ENCODE assay signal across 8 mouse cellular contexts in the genomic region with DNA sequence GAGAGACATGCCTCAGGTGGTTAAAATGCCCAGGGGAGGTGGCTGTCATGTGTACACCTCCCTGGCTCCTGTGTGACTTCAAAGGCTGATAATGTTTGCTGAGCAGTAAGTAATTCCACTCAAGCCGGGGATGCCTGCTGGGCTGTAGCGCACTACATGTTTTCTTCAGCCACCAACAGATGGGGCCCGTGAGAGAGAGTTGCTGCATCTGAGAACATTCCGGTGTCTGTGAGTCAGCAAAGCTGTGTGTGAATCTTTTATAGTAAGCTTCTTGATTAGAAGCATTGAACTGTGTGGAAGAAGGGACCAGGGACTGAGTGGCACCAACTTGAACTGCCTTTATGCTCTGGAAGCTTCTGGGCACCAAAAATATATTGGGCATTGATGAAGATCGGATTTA. TPM values are rescaled to one million over a fixed set of nuclear protein-coding genes. Genes with fewer than 3 reads are reported as not detected.
DNase-seq lines count a peak whose midpoint lies in the region; ATAC-seq lines count a peak whose summit lies in the region.

No protein-coding gene starts in this region.

- peak; percentile 69 for DNase-seq in adrenal gland, adult 18-20 months (ENCODE audit: low spot score in 2 of 2)
- peak; percentile 84 for DNase-seq in embryo, embryonic 10.5 days (ENCODE audit: low spot score)
- DNase-seq in gastrocnemius, postnatal 25 days: peak; percentile 78
- peak; percentile 55 to 78 for DNase-seq in left cerebral cortex, adult 8-10 months (ENCODE audit: low spot score in 2 of 2)
- DNase-seq in right cerebral cortex, postnatal 10 days (ENCODE audit: low spot score in 2 of 2): peak; percentile 89 to 91
- DNase-seq in urinary bladder, postnatal 10 days (ENCODE audit: low spot score): peak; percentile 22

- ATAC-seq in inflammation-experienced regulatory T-cells, adult 6 months: peak; percentile 88
- ATAC-seq in megakaryocyte progenitor cell, adult 5-6 weeks (replicated peaks; ENCODE audit: poor library complexity): peak; percentile 76

RNA-seq across cellular contexts. Expression of a gene that starts 42.0 kb away (rescaled TPM):
- total RNA-seq in adrenal gland, adult 18-20 months (2021): 10 to 100 TPM; 20.0 to 33.7 TPM
- 1 to 10 TPM; 5.8 to 6.2 TPM for total RNA-seq in gastrocnemius, postnatal 25 days (2021)
- 1 to 10 TPM; 5.0 to 6.7 (median 5.2) TPM for polyA plus RNA-seq in inflammation-experienced regulatory T-cells, adult 6 months (2017; shearing (Covaris generic))
- total RNA-seq in left cerebral cortex, adult 8-10 months (2022): 10 to 100 TPM; 11.9 to 13.6 (median 13.3) TPM
- 18.2 and 19.6 TPM in 2 replicates for total RNA-seq in megakaryocyte progenitor cell, adult 5-6 weeks (2015)
- 22.1 and 24.2 TPM in 2 replicates for total RNA-seq in megakaryocyte progenitor cell, adult 5-6 weeks (2017)

Comparison
In these comparisons a context has a peak if more than half of its experiments do, and no peak if none do; other contexts are left out.
1. Peak in every context shown above with its lines: DNase-seq and ATAC-seq.
2. DNase-seq: peak in every context shown above with its lines; median percentile 90 in right cerebral cortex, postnatal 10 days; 84 in embryo, embryonic 10.5 days; 78 in gastrocnemius, postnatal 25 days; 69 in adrenal gland, adult 18-20 months; 66 in left cerebral cortex, adult 8-10 months; 22 in urinary bladder, postnatal 10 days.